Mouse (Mus musculus) forebrain, embryonic 11.5 days (tissue): ENCODE measurements around the gene Ccr10. TPM values are rescaled to one million over a fixed set of nuclear protein-coding genes. Genes with fewer than 3 reads are reported as not detected.
A peak's percentile ranks its signal among the peaks of the same experiment; 100 is the strongest.

ENCODE experiments used
- ATAC-seq: fragments of 200-750 bp; cut with Nextera tagmentation; replicated peaks from 2 replicates; pipeline ENCODE4 v1.8.0; 2017; ENCODE audit warnings: moderate TSS enrichment; ENCODE audit not compliant: low FRiP score
- DNase-seq: peaks from one replicate; pipeline ENCODE4 v3.0.0-alpha.2; 2017; ENCODE audit warnings: low spot score
- H3K27ac ChIP-seq: fragments of 300-500 bp; sonication (generic); 2 replicates; pipeline ENCODE4 v1.5.1; 2014; ENCODE audit warnings: low read depth, low read length
- H3K27me3 ChIP-seq: fragments of 300-500 bp; sonication (generic); 2 replicates; pipeline ENCODE4 v1.6.1; 2014; ENCODE audit warnings: mild to moderate bottlenecking, low read length, mixed read lengths; ENCODE audit not compliant: control insufficient read depth, insufficient read depth
- H3K36me3 ChIP-seq: fragments of 300-500 bp; sonication (generic); 2 replicates; pipeline ENCODE4 v1.6.1; 2014; ENCODE audit warnings: mild to moderate bottlenecking, low read length, moderate library complexity, mixed read lengths; ENCODE audit not compliant: control insufficient read depth, insufficient read depth
- H3K4me1 ChIP-seq: fragments of 300-500 bp; sonication (generic); replicated peaks from 2 replicates; pipeline ENCODE4 v1.6.1; 2014; ENCODE audit warnings: low read length, mixed read lengths; ENCODE audit not compliant: control insufficient read depth, insufficient read depth
- H3K4me2 ChIP-seq: fragments of 300-500 bp; sonication (generic); 2 replicates; pipeline ENCODE4 v1.6.1; 2014; ENCODE audit warnings: low read depth, mild to moderate bottlenecking, low read length, moderate library complexity, mixed read lengths; ENCODE audit not compliant: severe bottlenecking
- H3K4me3 ChIP-seq: fragments of 300-500 bp; sonication (generic); 2 replicates; pipeline ENCODE4 v1.5.1; 2014; ENCODE audit warnings: low read depth, low read length
- H3K9ac ChIP-seq: fragments of 300-500 bp; sonication (generic); 2 replicates; pipeline ENCODE4 v1.6.1; 2014; ENCODE audit warnings: low read length
- H3K9me3 ChIP-seq: fragments of 300-500 bp; sonication (generic); 2 replicates; pipeline ENCODE4 v1.6.1; 2016; ENCODE audit warnings: low read length, mixed read lengths; ENCODE audit not compliant: control insufficient read depth
- WGBS: fragments of 180-500 bp; shearing (Covaris S2); extraction: QIAGEN DNeasy Blood & Tissue Kit; methylation state at CpG from one replicate; pipeline ENCODE4 v1.1.7; 2014; 5-methylcytosine and 5-hydroxymethylcytosine counted together
- polyA plus RNA-seq: library from polyadenylated mRNA; unstranded; fragments of >200 nt; fragmentation: Nextera tagmentation; extraction: Ambion mirVana; gene quantifications from 2 replicates; pipeline ENCODE4 v1.2.1, GENCODE M21; 2014

The Ccr10 gene
- polyA plus RNA-seq, 1 experiment from 2014 or later, result 0.17 TPM

GRCm38 (mm10) chr11:101170811-101171610 is 4.2 kb downstream of the Ccr10 start, which contains the start of gene Plekhh3:
TSS of gene Plekhh3 (minus strand) at chr11:101171351.
- peak; percentile 94 for ATAC-seq
- Histone ChIP-seq H3K4me2 (peak within 1 kb of the TSS; percentile 82), H3K9me3 (no peaks in the 10 kb centered on the region), H3K27me3 (peaks cover 71% of the 10 kb centered on the region), H3K36me3 (no peaks in the 10 kb centered on the region), H3K27ac (peak within 1 kb of the TSS; percentile 59; the same call in 1 of the 2 replicates), H3K9ac (peak within 1 kb of the TSS; percentile 64), H3K4me3 (peak within 1 kb of the TSS; percentile 65), H3K4me1 (peaks cover 26% of the 10 kb centered on the region)
- under 1% methylated on average over 50 of the region's 50 CpGs for WGBS
- DNase-seq, result peak; percentile 98

- DNase-seq (no peak), ATAC-seq (no peak)
- no peaks in the 10 kb centered on the region for H3K9me3 ChIP-seq
- H3K27ac ChIP-seq, result no peak within 1 kb of the TSS
- peak within 1 kb of the TSS; percentile 64 for H3K9ac ChIP-seq
- peak within 1 kb of the TSS; percentile 65 for H3K4me3 ChIP-seq
- peaks cover 74% of the 10 kb centered on the region for H3K27me3 ChIP-seq
- peaks cover 26% of the 10 kb centered on the region for H3K4me1 ChIP-seq
- no peaks in the 10 kb centered on the region for H3K36me3 ChIP-seq
- peak within 1 kb of the TSS; percentile 70 for H3K4me2 ChIP-seq
- under 1% methylated on average over 35 of the region's 35 CpGs for WGBS
These were observed 4.9 kb downstream of the Ccr10 start, which contains the start of gene Cntnap1 for GRCm38 (mm10) chr11:101170354-101170810. TSS of gene Cntnap1 (plus strand) at chr11:101170523.

GRCm38 (mm10) chr11:101169301-101170107 is 5.7 kb downstream of the Ccr10 start:
- Histone ChIP-seq H3K27ac (no peak overlapping the region), H3K9me3 (no peaks in the 10 kb centered on the region), H3K27me3 (peaks cover 74% of the 10 kb centered on the region), H3K4me1 (peaks cover 32% of the 10 kb centered on the region), H3K4me3 (peak overlapping the region; percentile 65), H3K4me2 (peak overlapping the region; percentile 70), H3K36me3 (no peaks in the 10 kb centered on the region), H3K9ac (peak overlapping the region; percentile 21)
- no peak for DNase-seq
- WGBS, result 11% methylated on average over 17 of the region's 17 CpGs
- ATAC-seq, result no peak

- no peak for DNase-seq
- 61% methylated on average over 18 of the region's 18 CpGs for WGBS
- ATAC-seq, result no peak
- Histone ChIP-seq H3K36me3 (no peaks in the 10 kb centered on the region), H3K9ac (no peak overlapping the region), H3K9me3 (no peaks in the 10 kb centered on the region), H3K4me1 (peaks cover 32% of the 10 kb centered on the region), H3K4me3 (no peak overlapping the region), H3K27ac (no peak overlapping the region), H3K27me3 (peaks cover 77% of the 10 kb centered on the region), H3K4me2 (no peak overlapping the region)
These were observed 6.8 kb downstream of the Ccr10 start for GRCm38 (mm10) chr11:101168301-101168980.

GRCm38 (mm10) chr11:101167963-101168300 is 7.3 kb downstream of the Ccr10 start:
- 42% methylated on average over 8 of the region's 8 CpGs for WGBS
- Histone ChIP-seq H3K9ac (no peak overlapping the region), H3K9me3 (no peaks in the 10 kb centered on the region), H3K4me3 (no peak overlapping the region), H3K4me2 (no peak overlapping the region), H3K36me3 (no peaks in the 10 kb centered on the region), H3K27me3 (peaks cover 77% of the 10 kb centered on the region), H3K4me1 (peaks cover 28% of the 10 kb centered on the region), H3K27ac (no peak overlapping the region)
- ATAC-seq (no peak), DNase-seq (no peak)

- no peak for DNase-seq
- H3K4me2 ChIP-seq, result no peak overlapping the region
- no peak overlapping the region for H3K9ac ChIP-seq
- peaks cover 77% of the 10 kb centered on the region for H3K27me3 ChIP-seq
- H3K9me3 ChIP-seq, result no peaks in the 10 kb centered on the region
- no peak overlapping the region for H3K4me3 ChIP-seq
- H3K27ac ChIP-seq, result no peak overlapping the region
- no peaks in the 10 kb centered on the region for H3K36me3 ChIP-seq
- no peak for ATAC-seq
- 44% methylated on average over 19 of the region's 19 CpGs for WGBS
- H3K4me1 ChIP-seq, result peaks cover 25% of the 10 kb centered on the region
These were observed 7.9 kb downstream of the Ccr10 start for GRCm38 (mm10) chr11:101167211-101167962.

GRCm38 (mm10) chr11:101166357-101166756 is 8.9 kb downstream of the Ccr10 start:
- Histone ChIP-seq H3K9ac (no peak overlapping the region), H3K4me1 (peaks cover 20% of the 10 kb centered on the region), H3K4me3 (no peak overlapping the region), H3K27me3 (peaks cover 76% of the 10 kb centered on the region), H3K27ac (no peak overlapping the region), H3K4me2 (no peak overlapping the region), H3K9me3 (no peaks in the 10 kb centered on the region), H3K36me3 (no peaks in the 10 kb centered on the region)
- WGBS, result 38% methylated on average over 14 of the region's 14 CpGs
- no peak for DNase-seq
- ATAC-seq, result no peak
